Mouse (Mus musculus) C2C12 (cell line): ENCODE measurements around the gene Rilp. TPM values are rescaled to one million over a fixed set of nuclear protein-coding genes. Genes with fewer than 3 reads are reported as not detected.

Source experiments
- H3K27me3 ChIP-seq: one replicate; pipeline ENCODE4 v1.6.1; 2011; ENCODE audit not compliant: control insufficient read depth, insufficient read depth, insufficient read length
- H3K36me3 ChIP-seq: one replicate; pipeline ENCODE4 v1.6.1; 2011; ENCODE audit not compliant: control insufficient read depth, insufficient read depth
- H3K4me3 ChIP-seq: one replicate; pipeline ENCODE4 v1.5.1; 2011; ENCODE audit warnings: mild to moderate bottlenecking, control low read depth; ENCODE audit not compliant: poor library complexity, insufficient read depth, severe bottlenecking
- H3K79me2 ChIP-seq: one replicate; pipeline ENCODE4 v1.6.1; 2011; ENCODE audit not compliant: control insufficient read depth, insufficient read depth
- H3K79me3 ChIP-seq: one replicate; pipeline ENCODE4 v1.6.1; 2011; ENCODE audit warnings: low read depth, control low read depth
- H3ac ChIP-seq: one replicate; pipeline ENCODE3; 2011; ENCODE audit warnings: low read depth; ENCODE audit not compliant: control insufficient read depth, insufficient read length
- CEBPB ChIP-seq: IDR thresholded peaks from one replicate; pipeline ENCODE4 v1.6.1; 2011; ENCODE audit warnings: low read depth, mild to moderate bottlenecking, control low read depth, moderate library complexity
- CTCF ChIP-seq: IDR thresholded peaks from one replicate; pipeline ENCODE4 v1.5.1; 2011; ENCODE audit not compliant: control insufficient read depth, insufficient read depth, insufficient read length
- FOSL1 ChIP-seq: IDR thresholded peaks from one replicate; pipeline ENCODE4 v1.8.0; 2011; ENCODE audit warnings: mild to moderate bottlenecking, low read length; ENCODE audit not compliant: poor library complexity, insufficient read depth, severe bottlenecking
- MAX ChIP-seq: IDR thresholded peaks from one replicate; pipeline ENCODE4 v1.6.1; 2011; ENCODE audit warnings: mild to moderate bottlenecking, control low read depth
- MYOD1 ChIP-seq: IDR thresholded peaks from one replicate; pipeline ENCODE4 v1.6.1; 2011; ENCODE audit warnings: low read depth; ENCODE audit not compliant: control insufficient read depth, insufficient read length
- MYOG ChIP-seq: IDR thresholded peaks from one replicate; pipeline ENCODE4 v1.6.1; 2011; ENCODE audit not compliant: control insufficient read depth, insufficient read length; ENCODE audit errors: extremely low read depth
- USF1 ChIP-seq: IDR thresholded peaks from one replicate; pipeline ENCODE4 v1.6.1; 2011; ENCODE audit warnings: low read depth, mild to moderate bottlenecking, control low read depth, moderate library complexity
- polyA plus RNA-seq: library from polyadenylated mRNA; unstranded; fragments of >200 nt; fragmentation: generic; extraction: Trizol; gene quantifications from one replicate; pipeline ENCODE4 v1.2.1, GENCODE M21; 2012; ENCODE audit warnings: missing spikeins

Rilp gene
- polyA plus RNA-seq, 1 experiment: 3.2 TPM

GRCm38 (mm10) chr11:75467512-75468215 lies 42.2 kb upstream of the Rilp start:
- H3K27me3 ChIP-seq: no peaks in the 10 kb centered on the region
- H3K79me3 ChIP-seq: peaks cover 25% of the 10 kb centered on the region
- peaks cover 27% of the 10 kb centered on the region for H3K79me2 ChIP-seq
- H3ac ChIP-seq: no peak overlapping the region
- no peak for TF ChIP-seq MYOD1
- no peak for TF ChIP-seq MAX
- no peak for TF ChIP-seq CEBPB
- no peak for TF ChIP-seq USF1
- no peak for TF ChIP-seq CTCF
- TF ChIP-seq FOSL1: no peak
- no peak for TF ChIP-seq MYOG
- H3K4me3 ChIP-seq: no peak overlapping the region
- peaks cover 37% of the 10 kb centered on the region for H3K36me3 ChIP-seq

GRCm38 (mm10) chr11:75468410-75468809 lies 41.5 kb upstream of the Rilp start:
- H3K36me3 ChIP-seq: peaks cover 34% of the 10 kb centered on the region
- no peak overlapping the region for H3ac ChIP-seq
- peaks cover 21% of the 10 kb centered on the region for H3K79me2 ChIP-seq
- no peak for TF ChIP-seq MYOG
- no peak for TF ChIP-seq USF1
- no peak for TF ChIP-seq CTCF
- TF ChIP-seq FOSL1: no peak
- no peak for TF ChIP-seq MAX
- H3K79me3 ChIP-seq: peaks cover 23% of the 10 kb centered on the region
- H3K27me3 ChIP-seq: no peaks in the 10 kb centered on the region
- H3K4me3 ChIP-seq: no peak overlapping the region

GRCm38 (mm10) chr11:75469261-75469660 lies 40.6 kb upstream of the Rilp start:
- TF ChIP-seq MYOD1 (no peak), CEBPB (no peak), MAX (no peak)
- H3K36me3 ChIP-seq: peaks cover 26% of the 10 kb centered on the region

GRCm38 (mm10) chr11:75470675-75471074 lies 39.2 kb upstream of the Rilp start:
- Histone ChIP-seq H3K79me3 (peaks cover 2% of the 10 kb centered on the region), H3K4me3 (no peak overlapping the region), H3ac (no peak overlapping the region), H3K79me2 (no peaks in the 10 kb centered on the region), H3K36me3 (peaks cover 12% of the 10 kb centered on the region), H3K27me3 (no peaks in the 10 kb centered on the region)
- no peak for TF ChIP-seq MYOD1
- TF ChIP-seq CTCF: no peak
- no peak for TF ChIP-seq MYOG

More at GRCm38 (mm10) chr11:75469261-75469660, 40.6 kb upstream of the Rilp start:
- Histone ChIP-seq H3ac (no peak overlapping the region), H3K79me2 (peaks cover 12% of the 10 kb centered on the region), H3K4me3 (no peak overlapping the region), H3K27me3 (no peaks in the 10 kb centered on the region), H3K79me3 (peaks cover 14% of the 10 kb centered on the region)

GRCm38 (mm10) chr11:75472469-75473081 lies 37.3 kb upstream of the Rilp start:
- Histone ChIP-seq H3K79me3 (no peaks in the 10 kb centered on the region), H3K79me2 (no peaks in the 10 kb centered on the region)
- TF ChIP-seq MYOD1 (no peak), MYOG (no peak), USF1 (no peak), MAX (no peak), FOSL1 (no peak), CEBPB (no peak), CTCF (no peak)

GRCm38 (mm10) chr11:75473376-75473775 lies 36.5 kb upstream of the Rilp start:
- H3K4me3 ChIP-seq: no peak overlapping the region
- no peaks in the 10 kb centered on the region for H3K79me2 ChIP-seq
- TF ChIP-seq CTCF (no peak), MAX (no peak), FOSL1 (no peak), MYOG (no peak), MYOD1 (no peak), CEBPB (no peak), USF1 (no peak)
- no peaks in the 10 kb centered on the region for H3K36me3 ChIP-seq
- no peaks in the 10 kb centered on the region for H3K27me3 ChIP-seq
- H3ac ChIP-seq: no peak overlapping the region
- H3K79me3 ChIP-seq: no peaks in the 10 kb centered on the region

More at GRCm38 (mm10) chr11:75472469-75473081, 37.3 kb upstream of the Rilp start:
- Histone ChIP-seq H3ac (no peak overlapping the region), H3K4me3 (no peak overlapping the region), H3K27me3 (no peaks in the 10 kb centered on the region), H3K36me3 (no peaks in the 10 kb centered on the region)
